Mouse (Mus musculus) neural tube, embryonic 14.5 days (tissue): ENCODE results near the gene Med12l. TPM values are rescaled to one million over a fixed set of nuclear protein-coding genes. Genes with fewer than 3 reads are reported as not detected.
A peak's percentile ranks its signal among the peaks of the same experiment; 100 is the strongest.

Experiments
- ATAC-seq: fragments of 200-750 bp; cut with Nextera tagmentation; 2 replicates; pipeline ENCODE4 v1.8.0; 2017; ENCODE audit warnings: low read depth, mild to moderate bottlenecking, moderate TSS enrichment, moderate library complexity
- H3K27ac ChIP-seq: fragments of 300-500 bp; sonication (generic); 2 replicates; pipeline ENCODE4 v1.5.1; 2014; ENCODE audit warnings: low read depth, mild to moderate bottlenecking, control low read depth, low read length, moderate library complexity, mixed read lengths
- H3K27me3 ChIP-seq: fragments of 300-500 bp; sonication (generic); 2 replicates; pipeline ENCODE4 v1.6.1; 2014; ENCODE audit warnings: low read length; ENCODE audit not compliant: control insufficient read depth, insufficient read depth
- H3K36me3 ChIP-seq: fragments of 300-500 bp; sonication (generic); 2 replicates; pipeline ENCODE4 v1.6.1; 2014; ENCODE audit warnings: low read length, mixed read lengths; ENCODE audit not compliant: control insufficient read depth, insufficient read depth
- H3K4me1 ChIP-seq: fragments of 300-500 bp; sonication (generic); 2 replicates; pipeline ENCODE4 v1.6.1; 2014; ENCODE audit warnings: low read length; ENCODE audit not compliant: control insufficient read depth, insufficient read depth
- H3K4me2 ChIP-seq: fragments of 300-500 bp; sonication (generic); 2 replicates; pipeline ENCODE4 v1.6.1; 2014; ENCODE audit warnings: mild to moderate bottlenecking, low read depth, low read length, control low read depth
- H3K4me3 ChIP-seq: fragments of 300-500 bp; sonication (generic); 2 replicates; pipeline ENCODE4 v1.5.1; 2014; ENCODE audit warnings: low read depth, low read length, control low read depth, mixed read lengths
- H3K9ac ChIP-seq: fragments of 300-500 bp; sonication (generic); replicated peaks from 2 replicates; pipeline ENCODE4 v1.6.1; 2014; ENCODE audit warnings: low read depth, mild to moderate bottlenecking, control low read depth, low read length, mixed read lengths
- H3K9me3 ChIP-seq: fragments of 300-500 bp; sonication (generic); 2 replicates; pipeline ENCODE4 v1.6.1; 2016; ENCODE audit warnings: low read length; ENCODE audit not compliant: control insufficient read depth
- WGBS: fragments of 180-500 bp; shearing (Covaris S2); extraction: QIAGEN DNeasy Blood & Tissue Kit; methylation state at CpG from one replicate; pipeline ENCODE4 v1.1.7; 2014; 5-methylcytosine and 5-hydroxymethylcytosine counted together
- polyA plus RNA-seq: library from polyadenylated mRNA; unstranded; fragments of >200 nt; fragmentation: Nextera tagmentation; extraction: Ambion mirVana; gene quantifications from 2 replicates; pipeline ENCODE4 v1.2.1, GENCODE M21; 2014

Gene Med12l
- polyA plus RNA-seq, 1 experiment from 2014 or later, result 9.9 TPM

DNA sequence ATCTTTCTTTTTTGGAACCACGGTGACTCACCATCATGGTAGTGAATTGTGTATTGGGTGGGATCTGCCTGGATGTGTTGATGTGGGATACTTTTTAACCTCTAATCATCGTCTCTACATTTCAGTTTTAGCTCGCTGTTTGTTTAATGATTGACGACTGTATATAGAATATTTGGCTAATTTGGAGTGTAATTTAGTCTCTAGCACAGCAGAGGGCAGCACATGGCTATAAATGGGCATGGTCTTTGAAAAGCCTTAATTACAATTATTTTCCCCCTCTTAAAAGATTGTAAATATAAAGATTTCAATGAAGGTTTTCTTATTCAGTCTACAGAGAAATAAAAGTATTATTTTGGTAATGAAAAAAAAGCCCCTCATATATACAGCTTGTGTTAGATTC, 71.7 kb downstream of the Med12l start:
- Histone ChIP-seq H3K4me3 (no peak overlapping the region), H3K4me1 (no peaks in the 10 kb centered on the region), H3K36me3 (no peaks in the 10 kb centered on the region), H3K27me3 (no peaks in the 10 kb centered on the region), H3K27ac (no peak overlapping the region), H3K4me2 (no peak overlapping the region), H3K9ac (no peak overlapping the region), H3K9me3 (no peaks in the 10 kb centered on the region)
- ATAC-seq, result no peak
- WGBS, result 64% methylated on average over 4 of the region's 4 CpGs

GRCm38 (mm10) chr3:59078585-59078984, 73.0 kb downstream of the Med12l start:
- Histone ChIP-seq H3K27me3 (no peaks in the 10 kb centered on the region), H3K9me3 (no peaks in the 10 kb centered on the region), H3K4me1 (no peaks in the 10 kb centered on the region), H3K9ac (no peak overlapping the region), H3K27ac (no peak overlapping the region), H3K36me3 (no peaks in the 10 kb centered on the region), H3K4me3 (no peak overlapping the region), H3K4me2 (no peak overlapping the region)
- no peak for ATAC-seq
- 85% methylated on average over 11 of the region's 11 CpGs for WGBS

- Histone ChIP-seq H3K9me3 (no peaks in the 10 kb centered on the region), H3K4me2 (no peak overlapping the region), H3K4me3 (no peak overlapping the region), H3K4me1 (no peaks in the 10 kb centered on the region), H3K27ac (no peak overlapping the region), H3K27me3 (no peaks in the 10 kb centered on the region), H3K9ac (no peak overlapping the region), H3K36me3 (no peaks in the 10 kb centered on the region)
- peak; percentile 55; the same call in 1 of the 2 replicates for ATAC-seq
- 28% methylated on average over 4 of the region's 4 CpGs for WGBS
Observed at GRCm38 (mm10) chr3:59079327-59079726, 73.7 kb downstream of the Med12l start.

DNA sequence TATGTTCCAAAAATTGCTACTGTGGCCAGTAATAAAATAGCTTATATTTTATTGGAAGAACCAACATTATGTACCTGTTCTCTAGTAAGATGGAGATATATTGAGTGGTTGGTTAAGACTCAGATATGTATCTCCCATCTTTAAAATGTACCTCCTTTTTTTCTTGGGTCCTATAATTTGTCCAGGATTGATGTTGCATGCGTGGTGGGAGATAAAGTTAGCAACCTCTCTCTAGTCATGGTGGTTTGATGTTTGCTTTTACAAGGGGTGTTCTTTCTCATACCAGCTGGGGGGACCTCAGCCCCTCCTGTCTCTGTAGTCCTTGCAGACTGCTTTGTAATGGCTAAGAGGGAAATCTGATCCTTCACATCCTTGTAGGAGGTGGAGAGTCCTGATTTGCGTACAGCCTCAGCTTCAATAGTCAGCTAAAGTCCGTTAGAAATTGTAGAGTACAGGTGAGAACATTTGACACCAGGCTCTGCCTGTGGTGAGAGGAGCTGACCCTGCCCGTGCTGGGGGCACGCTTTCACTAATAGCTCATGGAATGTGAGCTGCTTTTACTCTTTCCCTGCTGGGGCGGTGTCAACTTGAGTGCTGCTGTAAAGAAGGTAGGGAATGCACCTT, 74.8 kb downstream of the Med12l start:
- WGBS, result 30% methylated on average over 6 of the region's 6 CpGs

GRCm38 (mm10) chr3:59080919-59081318, 75.3 kb downstream of the Med12l start:
- 21% methylated on average over 7 of the region's 7 CpGs for WGBS
- H3K36me3 ChIP-seq, result no peaks in the 10 kb centered on the region
- no peak overlapping the region for H3K27ac ChIP-seq
- no peaks in the 10 kb centered on the region for H3K27me3 ChIP-seq
- H3K4me1 ChIP-seq, result no peaks in the 10 kb centered on the region
- no peak for ATAC-seq
- H3K9me3 ChIP-seq, result no peaks in the 10 kb centered on the region
- H3K4me3 ChIP-seq, result no peak overlapping the region
- no peak overlapping the region for H3K4me2 ChIP-seq
- H3K9ac ChIP-seq, result no peak overlapping the region

More for the DNA sequence above, 74.8 kb downstream of the Med12l start:
- Histone ChIP-seq H3K27ac (no peak overlapping the region), H3K4me2 (no peak overlapping the region), H3K4me1 (no peaks in the 10 kb centered on the region), H3K9ac (no peak overlapping the region), H3K27me3 (no peaks in the 10 kb centered on the region), H3K36me3 (no peaks in the 10 kb centered on the region), H3K4me3 (no peak overlapping the region), H3K9me3 (no peaks in the 10 kb centered on the region)
- ATAC-seq, result no peak

- Histone ChIP-seq H3K4me1 (no peaks in the 10 kb centered on the region), H3K9me3 (no peaks in the 10 kb centered on the region), H3K4me3 (no peak overlapping the region), H3K36me3 (no peaks in the 10 kb centered on the region), H3K27me3 (no peaks in the 10 kb centered on the region), H3K4me2 (no peak overlapping the region), H3K9ac (no peak overlapping the region), H3K27ac (no peak overlapping the region)
- no peak for ATAC-seq
- 77% methylated on average over 11 of the region's 11 CpGs for WGBS
Observed at GRCm38 (mm10) chr3:59092702-59093101, 87.1 kb downstream of the Med12l start.

GRCm38 (mm10) chr3:59097421-59097820, 91.8 kb downstream of the Med12l start:
- no peaks in the 10 kb centered on the region for H3K9me3 ChIP-seq
- no peaks in the 10 kb centered on the region for H3K36me3 ChIP-seq
- no peak for ATAC-seq
- H3K27ac ChIP-seq, result no peak overlapping the region
- no peak overlapping the region for H3K9ac ChIP-seq
- H3K4me3 ChIP-seq, result no peak overlapping the region
- 78% methylated on average over 6 of the region's 6 CpGs for WGBS
- H3K4me1 ChIP-seq, result no peaks in the 10 kb centered on the region
- H3K4me2 ChIP-seq, result no peak overlapping the region
- no peaks in the 10 kb centered on the region for H3K27me3 ChIP-seq

DNA sequence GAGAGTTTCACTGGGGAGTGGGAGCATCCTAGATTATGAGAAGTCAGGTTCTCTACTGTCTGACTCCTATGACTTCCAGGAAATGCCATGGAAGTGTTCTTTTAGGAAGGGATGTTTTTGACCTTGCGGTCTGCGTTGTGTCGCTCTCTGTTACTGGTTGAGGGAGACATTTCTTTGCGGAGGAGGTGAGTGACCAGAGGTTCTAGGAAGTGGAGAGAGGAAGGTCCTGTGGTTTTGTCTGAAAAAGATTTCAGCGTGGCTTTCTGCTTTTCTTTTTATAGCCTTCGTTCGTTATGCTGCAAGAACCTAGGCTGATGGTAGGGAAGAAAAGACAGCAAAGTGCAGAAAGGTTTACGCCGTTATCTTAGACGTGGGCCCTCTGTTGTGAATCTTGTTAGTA, 92.9 kb downstream of the Med12l start:
- H3K9me3 ChIP-seq, result no peaks in the 10 kb centered on the region
- no peak overlapping the region for H3K27ac ChIP-seq
- no peaks in the 10 kb centered on the region for H3K4me1 ChIP-seq
- WGBS, result 83% methylated on average over 10 of the region's 10 CpGs
- no peaks in the 10 kb centered on the region for H3K36me3 ChIP-seq
- ATAC-seq, result no peak
- no peak overlapping the region for H3K9ac ChIP-seq
- no peaks in the 10 kb centered on the region for H3K27me3 ChIP-seq
- no peak overlapping the region for H3K4me2 ChIP-seq
- no peak overlapping the region for H3K4me3 ChIP-seq

- H3K4me1 ChIP-seq, result no peaks in the 10 kb centered on the region
- no peaks in the 10 kb centered on the region for H3K9me3 ChIP-seq
- no peak for ATAC-seq
- H3K27me3 ChIP-seq, result no peaks in the 10 kb centered on the region
- H3K4me2 ChIP-seq, result no peak within 1 kb of the TSS
- H3K36me3 ChIP-seq, result no peaks in the 10 kb centered on the region
- H3K27ac ChIP-seq, result no peak within 1 kb of the TSS
- 90% methylated on average over 6 of the region's 6 CpGs for WGBS
- no peak within 1 kb of the TSS for H3K4me3 ChIP-seq
- no peak within 1 kb of the TSS for H3K9ac ChIP-seq
Observed at GRCm38 (mm10) chr3:59101218-59101986, 95.8 kb downstream of the Med12l start, which contains the start of gene Gpr171. Gpr171 (minus strand) TSS chr3:59101821.
